Mouse (Mus musculus): Measurements from ENCODE around the gene Furin. TPM values are rescaled to one million over a fixed set of nuclear protein-coding genes. Genes with fewer than 3 reads are reported as not detected.
"Not testable (repeated sequence)": the region's sequence is repeated elsewhere in the genome, so short reads cannot be mapped to it uniquely, and the experiment has no call there.

Gene Furin
- polyA plus RNA-seq, 1 experiment from 2014 or later = 5.2 TPM

DNA sequence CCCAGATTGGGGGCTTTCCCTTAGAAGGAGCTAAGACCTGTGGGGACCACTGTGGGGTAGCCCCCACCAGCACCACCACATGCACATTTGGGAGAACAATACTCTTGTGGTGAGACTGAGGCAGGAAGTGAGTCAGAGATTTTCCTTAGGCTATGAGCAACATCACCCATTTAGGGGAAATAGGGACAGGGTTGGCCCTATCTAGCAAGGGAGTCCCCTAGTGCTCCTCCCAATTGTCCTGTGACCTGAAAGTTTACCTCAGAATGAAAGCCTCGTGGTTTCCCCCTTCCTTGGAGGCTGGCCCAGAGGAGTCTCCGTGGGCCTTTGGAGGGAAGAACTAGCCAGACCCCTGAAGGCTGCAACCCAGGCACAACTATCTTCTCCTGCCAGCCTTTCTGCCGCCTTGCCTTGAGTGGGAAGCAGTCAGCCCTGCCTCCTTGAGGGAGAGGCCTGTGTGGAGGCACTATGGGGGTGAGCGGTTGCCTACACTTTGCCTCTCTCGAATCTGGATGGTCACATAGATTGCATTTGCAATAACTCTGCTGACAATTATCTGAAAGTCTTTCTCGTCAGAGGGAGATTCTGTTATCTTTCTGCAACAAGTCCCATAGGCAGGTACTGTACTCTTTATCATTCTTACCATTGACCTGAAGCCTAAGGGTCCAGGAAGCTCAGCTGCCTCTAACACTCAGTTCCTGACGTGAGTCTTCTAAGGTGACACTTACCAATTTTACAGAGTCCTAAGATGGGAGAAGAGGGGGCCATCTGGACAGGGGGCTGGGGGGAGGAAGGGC is 938 bp downstream of the Furin start:
- peaks cover 30% of the 10 kb centered on the region for H3K27me3 ChIP-seq (ENCODE audit: insufficient read depth, poor library complexity, severe bottlenecking)
- no peak for DNase-seq (ENCODE audit: low spot score)
- no peaks in the 10 kb centered on the region for H3K36me3 ChIP-seq
- H3K9me3 ChIP-seq = no peaks in the 10 kb centered on the region
- H3K4me1 ChIP-seq (replicated peaks) = peaks cover 23% of the 10 kb centered on the region
- H3K27ac ChIP-seq = no peak overlapping the region
- no peak overlapping the region for H3K4me3 ChIP-seq
- 58% methylated on average over 7 of the region's 7 CpGs for WGBS

DNA sequence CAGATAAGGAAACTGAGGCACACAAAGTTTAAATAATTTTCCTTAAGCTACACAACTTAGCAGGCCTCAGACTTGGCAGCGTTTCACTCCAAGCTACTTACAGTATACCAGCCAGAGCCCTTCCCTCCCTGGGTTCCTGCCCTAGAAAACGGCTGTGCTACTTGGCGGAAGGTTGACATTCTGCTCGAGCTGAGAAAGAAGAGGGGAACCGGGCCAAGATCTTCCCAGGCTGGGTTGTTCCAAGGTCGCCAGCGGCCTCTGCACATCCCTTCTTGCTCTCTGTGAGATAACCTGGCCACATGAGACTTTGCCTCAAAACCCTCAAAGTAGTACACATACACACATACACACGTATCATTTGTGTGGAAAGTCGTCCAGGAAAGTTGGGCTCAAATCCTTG is 1.7 kb downstream of the Furin start:
- peak overlapping the region; percentile 93; the same call in 1 of the 2 replicates for H3K4me3 ChIP-seq
- no peak for DNase-seq (ENCODE audit: low spot score)
- H3K9me3 ChIP-seq = no peaks in the 10 kb centered on the region
- peaks cover 30% of the 10 kb centered on the region for H3K27me3 ChIP-seq (ENCODE audit: insufficient read depth, poor library complexity, severe bottlenecking)
- H3K27ac ChIP-seq = no peak overlapping the region
- H3K36me3 ChIP-seq = 0 out of 2 replicates have a peak, but pooled peaks cover 1% of the 10 kb centered on the region
- WGBS = 55% methylated on average over 9 of the region's 9 CpGs
- H3K4me1 ChIP-seq (replicated peaks) = peaks cover 30% of the 10 kb centered on the region

DNA sequence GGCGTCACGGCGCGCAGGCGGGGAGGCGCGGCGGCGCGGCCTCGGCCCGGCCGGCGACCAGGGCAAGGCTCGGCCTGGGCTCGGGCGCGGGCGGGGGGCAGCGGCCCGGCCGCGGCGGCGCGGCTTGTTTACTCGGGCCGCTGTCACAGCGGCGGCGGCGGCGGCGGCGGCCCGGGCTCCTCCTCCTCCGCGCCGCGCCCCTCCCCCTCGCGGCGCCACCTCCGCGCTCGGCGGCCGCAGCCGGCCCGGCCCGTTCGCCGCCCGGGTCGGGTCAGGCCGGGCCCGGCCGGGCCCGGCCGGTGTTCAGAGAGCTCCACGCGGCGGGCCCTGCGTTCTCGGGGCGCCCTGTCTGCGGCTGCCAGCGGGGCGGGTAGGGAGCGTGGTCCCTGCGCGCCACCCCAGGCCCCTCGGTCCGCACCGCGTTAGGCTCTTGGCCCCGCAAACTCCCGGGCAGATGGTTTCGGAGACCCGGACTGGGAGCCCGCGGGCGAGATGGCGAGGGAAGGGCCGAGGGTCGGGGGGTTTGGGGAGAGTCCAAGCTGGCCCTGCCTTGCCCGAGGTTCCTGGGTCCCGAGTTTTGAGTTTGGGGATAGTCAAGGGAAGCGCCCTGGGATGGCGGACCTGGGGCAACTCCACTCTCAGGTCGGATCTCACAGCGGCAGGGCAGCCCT is 2.5 kb downstream of the Furin start:
- H3K4me3 ChIP-seq = peak overlapping the region; percentile 93
- H3K9me3 ChIP-seq = no peaks in the 10 kb centered on the region
- peak; percentile 74 for DNase-seq (ENCODE audit: low spot score)
- peak overlapping the region; percentile 94 for H3K27ac ChIP-seq
- H3K36me3 ChIP-seq = peaks cover 9% of the 10 kb centered on the region
- peaks cover 34% of the 10 kb centered on the region for H3K4me1 ChIP-seq (replicated peaks)
- WGBS = 14% methylated on average over 91 of the region's 92 CpGs
- peaks cover 30% of the 10 kb centered on the region for H3K27me3 ChIP-seq (ENCODE audit: insufficient read depth, poor library complexity, severe bottlenecking)

DNA sequence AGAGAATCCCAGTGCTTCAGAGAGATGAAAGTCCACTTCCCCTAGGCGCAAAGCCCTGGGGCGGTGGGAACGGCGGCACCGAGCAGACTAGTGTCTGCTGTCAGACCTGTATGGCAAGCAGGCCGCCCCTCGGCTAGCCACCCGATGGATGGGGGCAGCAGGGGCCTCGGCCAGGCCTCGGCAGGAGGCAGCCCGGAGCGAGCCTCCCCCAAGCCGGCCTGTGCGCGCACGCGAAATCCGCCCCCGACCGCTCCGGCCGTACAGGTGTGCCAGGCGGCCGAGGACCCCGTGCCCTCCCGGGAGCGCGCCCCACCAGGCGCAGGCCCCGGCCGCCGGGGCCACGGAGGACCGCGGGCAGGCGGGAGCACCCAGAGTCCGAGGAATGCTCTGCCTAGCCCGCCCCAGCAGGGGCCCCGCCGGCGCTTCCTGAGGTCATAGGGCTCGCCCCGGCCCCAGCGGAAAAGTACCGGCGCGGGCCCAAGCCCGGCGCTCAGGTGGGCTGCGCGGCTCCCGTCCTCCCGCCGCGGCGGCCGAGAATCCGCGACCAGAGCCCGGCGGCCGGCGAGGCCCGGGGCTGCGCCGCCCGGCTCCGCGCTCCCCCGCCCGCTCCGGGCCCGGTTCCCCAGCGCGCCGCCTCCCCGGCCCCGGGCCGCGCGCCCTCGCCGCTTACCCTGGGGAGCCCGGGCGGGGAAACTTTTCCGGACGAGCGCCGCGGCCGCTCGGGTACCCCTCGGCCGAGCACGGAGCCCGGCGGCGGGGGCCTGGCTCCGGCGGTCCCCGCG is 3.2 kb downstream of the Furin start:
- Histone ChIP-seq H3K36me3 (peaks cover 16% of the 10 kb centered on the region), H3K4me3 (peak overlapping the region; percentile 93), H3K27ac (peak overlapping the region; percentile 92), H3K9me3 (no peaks in the 10 kb centered on the region), H3K4me1 (replicated peaks) (peaks cover 34% of the 10 kb centered on the region), H3K27me3 (ENCODE audit: insufficient read depth, poor library complexity, severe bottlenecking) (peaks cover 30% of the 10 kb centered on the region)
- DNase-seq (ENCODE audit: low spot score) = peak; percentile 60
- WGBS = under 1% methylated on average over 102 of the region's 102 CpGs

DNA sequence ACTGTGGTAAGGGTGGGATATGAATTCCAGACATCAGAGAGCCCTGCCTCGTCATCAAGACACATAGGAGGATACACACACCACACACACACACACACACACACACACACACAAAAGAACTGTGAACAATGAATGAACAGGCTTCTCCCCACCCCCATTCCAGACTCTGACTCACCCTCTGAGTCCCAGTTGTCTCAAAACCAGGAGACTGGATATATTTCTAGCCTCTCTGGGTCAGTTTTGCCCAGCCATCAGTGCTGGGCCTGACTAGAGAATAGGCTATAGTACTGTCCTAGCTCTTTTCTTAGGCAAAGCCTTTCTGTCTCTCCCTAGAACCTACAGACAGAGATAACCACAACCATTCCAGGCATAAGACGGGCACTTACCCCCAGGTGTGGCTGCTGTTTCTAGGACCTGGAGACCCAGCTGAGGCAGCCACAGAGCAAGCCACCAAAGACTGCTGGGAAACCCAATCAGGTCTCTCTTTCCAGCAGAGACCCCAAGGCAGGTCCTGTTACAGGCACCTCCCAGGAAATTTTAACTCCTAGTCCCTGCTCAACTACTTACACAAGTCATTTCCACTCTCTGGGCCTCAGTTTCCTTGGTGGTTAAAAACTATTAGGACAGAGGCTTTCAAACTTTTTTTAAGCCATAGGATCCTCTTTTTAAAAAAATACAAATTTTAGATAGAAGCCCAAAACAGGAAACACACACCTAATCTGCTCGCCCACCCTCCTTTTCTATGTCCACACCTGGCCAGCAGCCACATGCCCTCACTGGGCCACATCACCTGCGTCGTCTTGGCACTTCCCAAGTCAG is 4.0 kb downstream of the Furin start:
- peak overlapping the region; percentile 92 for H3K27ac ChIP-seq
- peak overlapping the region; percentile 93 for H3K4me3 ChIP-seq
- H3K36me3 ChIP-seq = peaks cover 23% of the 10 kb centered on the region
- H3K4me1 ChIP-seq (replicated peaks) = peaks cover 34% of the 10 kb centered on the region
- H3K9me3 ChIP-seq = no peaks in the 10 kb centered on the region
- WGBS = 27% methylated on average over 5 of the region's 5 CpGs
- peaks cover 30% of the 10 kb centered on the region for H3K27me3 ChIP-seq (ENCODE audit: insufficient read depth, poor library complexity, severe bottlenecking)
- no peak for DNase-seq (ENCODE audit: low spot score)

DNA sequence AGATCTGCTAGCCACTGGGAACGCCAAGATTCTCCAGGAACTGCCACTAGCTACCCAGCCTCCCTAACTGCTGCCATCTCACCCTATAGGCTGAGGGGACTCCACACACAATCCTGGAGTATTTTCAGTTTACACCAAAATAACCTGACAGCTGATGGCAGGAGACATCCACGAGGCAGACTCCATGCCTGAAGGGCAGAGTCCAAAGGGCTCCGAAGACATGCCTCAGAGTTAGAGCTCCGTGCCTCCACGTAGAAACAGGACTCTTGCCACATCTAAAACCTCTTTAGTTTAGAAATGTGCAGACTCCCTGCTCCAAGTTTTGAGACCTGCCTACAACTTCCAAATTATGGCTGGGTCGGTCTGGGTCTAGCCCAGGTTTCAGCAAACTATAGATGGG is 4.7 kb downstream of the Furin start:
- WGBS = 77% methylated on average over 6 of the region's 6 CpGs
- peaks cover 25% of the 10 kb centered on the region for H3K27me3 ChIP-seq (ENCODE audit: insufficient read depth, poor library complexity, severe bottlenecking)
- H3K9me3 ChIP-seq = no peaks in the 10 kb centered on the region
- H3K4me1 ChIP-seq (replicated peaks) = peaks cover 34% of the 10 kb centered on the region
- H3K27ac ChIP-seq = no peak overlapping the region
- no peak for DNase-seq (ENCODE audit: low spot score)
- peaks cover 29% of the 10 kb centered on the region for H3K36me3 ChIP-seq
- H3K4me3 ChIP-seq = peak overlapping the region; percentile 13; the same call in 1 of the 2 replicates

DNA sequence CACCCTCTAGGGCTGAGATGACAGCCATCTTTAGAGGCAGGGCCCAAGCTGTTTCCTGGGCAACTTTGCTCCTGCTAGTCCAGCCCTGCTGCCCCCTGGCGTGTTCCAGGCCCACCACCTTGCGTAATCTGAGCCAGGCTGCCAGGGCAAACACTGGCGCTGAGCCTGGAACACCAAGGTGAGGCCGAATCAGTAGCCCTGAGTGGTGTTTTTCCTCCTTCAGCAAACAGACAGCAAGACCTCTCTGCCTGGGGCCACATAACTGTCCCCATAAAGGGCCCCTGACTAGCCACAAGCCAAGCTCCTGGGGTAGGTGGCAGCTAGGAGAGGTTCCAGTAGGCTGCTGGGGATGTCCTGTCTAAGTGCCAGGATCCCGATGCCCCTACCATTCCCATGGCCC is 5.1 kb downstream of the Furin start:
- Histone ChIP-seq H3K27me3 (ENCODE audit: insufficient read depth, poor library complexity, severe bottlenecking) (peaks cover 20% of the 10 kb centered on the region), H3K4me3 (peak overlapping the region; percentile 13; the same call in 1 of the 2 replicates), H3K27ac (no peak overlapping the region), H3K4me1 (replicated peaks) (peaks cover 34% of the 10 kb centered on the region), H3K36me3 (peaks cover 34% of the 10 kb centered on the region), H3K9me3 (no peaks in the 10 kb centered on the region)
- 62% methylated on average over 5 of the region's 5 CpGs for WGBS
- DNase-seq (ENCODE audit: low spot score) = no peak

DNA sequence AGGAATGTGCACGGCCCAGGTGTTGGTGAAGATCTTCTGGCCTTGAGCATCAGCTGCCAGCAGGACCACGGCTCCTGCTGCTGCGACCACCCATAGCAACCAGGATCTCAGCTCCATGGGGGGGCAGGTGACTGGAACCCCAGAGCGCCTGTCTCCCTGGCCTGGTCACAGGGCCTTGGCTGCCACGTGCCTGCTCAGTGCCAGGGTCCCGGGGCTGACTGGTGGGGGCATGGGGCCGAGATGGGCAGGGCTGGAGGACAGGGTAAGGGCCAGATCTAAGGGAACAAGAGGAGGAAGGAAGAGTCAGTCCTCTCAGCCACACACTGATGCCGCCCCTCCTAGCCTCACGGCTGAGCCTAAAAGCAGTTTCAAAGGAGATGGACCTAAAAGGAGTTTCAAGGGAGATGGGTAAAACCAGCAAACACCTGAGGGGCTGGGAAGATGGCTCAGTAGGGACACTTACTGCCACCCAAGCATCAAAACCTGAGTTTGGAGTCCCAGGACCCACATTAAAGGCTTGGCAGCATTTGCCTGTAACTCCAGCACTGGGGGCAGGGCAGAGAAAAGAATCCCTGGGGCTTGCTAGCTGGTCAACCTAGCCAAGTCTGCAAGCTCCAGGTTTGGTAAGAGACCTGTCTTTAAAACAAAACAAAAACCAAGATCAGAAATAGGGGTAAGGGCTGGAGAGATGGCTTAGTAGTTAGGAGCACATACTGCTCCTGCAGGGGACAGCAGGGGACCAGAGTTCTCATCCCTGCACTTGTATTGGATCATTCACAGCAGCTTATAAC is 6.4 kb downstream of the Furin start:
- no peaks in the 10 kb centered on the region for H3K9me3 ChIP-seq
- no peak overlapping the region for H3K4me3 ChIP-seq
- DNase-seq (ENCODE audit: low spot score) = no peak
- WGBS = 71% methylated on average over 9 of the region's 9 CpGs
- 0 out of 2 replicates have a peak overlapping the region, but pooled peaks have one; percentile 45 for H3K27ac ChIP-seq
- peaks cover 34% of the 10 kb centered on the region for H3K4me1 ChIP-seq (replicated peaks)
- H3K27me3 ChIP-seq (ENCODE audit: insufficient read depth, poor library complexity, severe bottlenecking) = peaks cover 7% of the 10 kb centered on the region
- H3K36me3 ChIP-seq = peaks cover 43% of the 10 kb centered on the region

DNA sequence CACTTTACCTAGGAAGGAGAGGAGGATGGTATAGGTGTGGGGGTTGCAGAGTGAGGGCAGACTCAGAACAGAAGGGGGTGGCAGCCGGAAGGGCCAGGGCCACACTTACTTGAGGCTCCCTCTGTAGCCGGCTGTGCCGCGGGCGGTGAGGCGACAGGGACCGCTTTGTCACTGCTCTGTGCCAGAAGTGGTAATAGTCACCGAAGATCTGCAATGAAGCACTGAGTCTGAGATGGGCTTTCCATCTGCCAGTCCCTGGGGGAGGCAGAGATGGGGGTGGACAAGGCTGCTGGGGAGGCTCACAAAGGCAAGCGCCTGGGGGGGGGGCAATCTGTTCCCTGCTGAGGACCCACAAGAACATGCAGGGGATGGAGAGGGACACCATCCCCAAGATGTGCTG is 7.2 kb downstream of the Furin start:
- Histone ChIP-seq H3K4me3 (no peak overlapping the region), H3K4me1 (replicated peaks) (peaks cover 34% of the 10 kb centered on the region), H3K36me3 (peaks cover 51% of the 10 kb centered on the region), H3K27me3 (ENCODE audit: insufficient read depth, poor library complexity, severe bottlenecking) (no peaks in the 10 kb centered on the region), H3K9me3 (no peaks in the 10 kb centered on the region), H3K27ac (no peak overlapping the region)
- 85% methylated on average over 9 of the region's 9 CpGs for WGBS
- no peak for DNase-seq (ENCODE audit: low spot score)

DNA sequence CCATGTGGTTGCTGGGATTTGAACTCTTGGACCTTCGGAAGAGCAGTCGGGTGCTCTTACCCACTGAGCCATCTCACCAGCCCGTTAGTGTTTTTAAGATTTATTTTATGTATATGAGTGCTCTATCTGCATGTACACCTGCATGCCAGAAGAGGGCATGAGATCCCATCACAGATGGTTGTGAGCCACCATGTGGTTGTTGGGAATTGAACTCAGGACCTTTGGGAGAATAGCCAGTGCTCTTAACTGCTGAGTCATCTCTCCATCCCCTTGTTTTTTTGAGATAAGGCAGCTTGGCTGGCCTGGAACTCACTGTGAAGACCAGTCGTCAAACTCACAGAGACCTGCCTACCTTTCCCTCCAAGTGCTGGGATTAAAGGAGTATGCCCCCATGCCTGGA is 8.8 kb downstream of the Furin start:
- not testable (repeated sequence) for DNase-seq (ENCODE audit: low spot score); H3K9me3 ChIP-seq; H3K4me3 ChIP-seq; H3K27ac ChIP-seq; H3K27me3 ChIP-seq (ENCODE audit: insufficient read depth, poor library complexity, severe bottlenecking)
- Histone ChIP-seq H3K36me3 (peaks cover 67% of the 10 kb centered on the region), H3K4me1 (replicated peaks) (peaks cover 28% of the 10 kb centered on the region)
- 89% methylated on average over 4 of the region's 4 CpGs for WGBS

DNA sequence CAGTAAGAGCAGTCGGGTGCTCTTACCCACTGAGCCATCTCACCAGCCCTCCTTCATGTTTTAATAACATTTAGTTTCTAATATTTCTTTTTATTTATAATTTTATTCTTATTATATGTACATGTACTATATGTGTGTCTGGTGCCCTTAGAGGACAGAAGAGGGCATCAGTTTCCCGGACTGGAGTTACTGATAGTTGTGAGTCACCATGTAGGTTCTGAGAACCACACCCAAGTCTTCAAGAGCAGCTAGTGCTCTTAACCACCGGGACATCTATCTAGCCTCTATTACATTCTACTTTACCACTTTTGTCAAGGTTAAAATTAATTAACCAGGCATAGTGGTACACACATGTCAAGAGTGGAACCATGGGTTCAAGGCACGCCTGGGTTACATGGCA is 10.6 kb downstream of the Furin start:
- WGBS = 89% methylated on average over 4 of the region's 4 CpGs
- no peak for DNase-seq (ENCODE audit: low spot score)
- no peak overlapping the region for H3K4me3 ChIP-seq
- no peaks in the 10 kb centered on the region for H3K9me3 ChIP-seq
- peaks cover 85% of the 10 kb centered on the region for H3K36me3 ChIP-seq
- H3K27me3 ChIP-seq (ENCODE audit: insufficient read depth, poor library complexity, severe bottlenecking) = no peaks in the 10 kb centered on the region
- no peak overlapping the region for H3K27ac ChIP-seq
- H3K4me1 ChIP-seq (replicated peaks) = peaks cover 11% of the 10 kb centered on the region; the same call in 1 of the 2 replicates
